Mouse (Mus musculus) thymus, adult 2 months (tissue): ENCODE results near the gene Fam169a.

Experiments
- CTCF ChIP-seq: fragments of 200-500 bp; IDR thresholded peaks from 2 replicates; pipeline ENCODE4 v1.5.1; 2012; ENCODE audit warnings: mild to moderate bottlenecking, control low read depth, low read length, moderate library complexity, borderline replicate concordance; ENCODE audit not compliant: control insufficient read depth, poor library complexity, insufficient read depth; ENCODE audit errors: extremely low read depth
- POLR2A ChIP-seq: fragments of 200-500 bp; IDR thresholded peaks from 2 replicates; pipeline ENCODE4 v1.6.1; 2012; ENCODE audit warnings: mild to moderate bottlenecking, low read length, control low read depth, moderate library complexity; ENCODE audit not compliant: control insufficient read depth, poor library complexity, insufficient read depth; ENCODE audit errors: extremely low read depth

DNA sequence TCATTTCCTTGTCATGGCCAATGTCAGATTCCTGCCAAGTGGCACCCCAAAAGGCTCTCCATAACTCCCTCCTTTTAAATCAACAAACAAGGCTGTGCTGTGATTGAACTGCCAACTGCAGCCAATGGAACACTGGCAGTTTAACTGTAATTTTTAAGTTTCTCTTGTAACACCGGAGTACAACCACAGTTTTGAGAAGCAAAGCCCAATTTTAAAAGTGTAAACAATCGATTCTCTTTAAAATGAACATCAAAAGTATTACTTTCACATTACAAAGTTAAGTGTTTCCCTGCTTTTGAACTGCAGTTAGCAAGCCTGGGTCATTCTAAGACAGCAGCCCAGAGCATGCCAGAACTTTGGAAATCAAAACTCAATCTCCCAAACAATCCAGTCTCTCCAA is 32.8 kb upstream of the Fam169a start, which contains the start of gene 1700029F12Rik:
- no peak for TF ChIP-seq CTCF
- TF ChIP-seq POLR2A: no peak
